ENCODE assay signal across 15 mouse cellular contexts in the genomic region with DNA sequence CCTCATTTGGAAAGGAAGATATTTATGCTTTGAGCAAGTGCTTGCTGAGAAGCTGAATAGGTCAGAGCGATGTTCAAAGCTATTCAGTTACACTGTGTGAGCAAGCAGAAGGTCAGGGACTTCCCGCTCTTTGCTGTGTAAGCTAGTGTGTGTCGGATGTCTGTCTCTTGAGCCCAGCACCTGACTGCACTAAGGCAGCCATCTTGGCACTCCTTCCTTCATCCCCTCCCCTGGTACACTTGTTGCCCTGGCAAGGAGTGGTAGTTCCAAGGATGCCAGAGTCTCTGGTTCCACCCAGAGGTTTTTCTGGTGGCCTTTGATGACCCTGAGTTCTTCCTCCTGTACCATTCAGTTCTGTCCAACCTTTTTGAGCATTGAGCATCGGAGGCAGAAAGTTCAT. TPM values are rescaled to one million over a fixed set of nuclear protein-coding genes. Genes with fewer than 3 reads are reported as not detected.
DNase-seq lines count a peak whose midpoint lies in the region.
"Had no signal": no experiment of that assay in that cellular context is flagged by ENCODE, and none has a peak within 500 bp of the region (broad histone marks: within the 10 kb centered on the region; RNA-seq: fewer than 3 reads in every experiment).

No protein-coding gene starts in this region.

- intact Hi-C loops in gastrocnemius, postnatal 36 days (cut with DNase I) = no loop called here

- peak; percentile 81 for DNase-seq in gastrocnemius, adult 18-20 months (ENCODE audit: low spot score)
- no peak for DNase-seq in gastrocnemius, postnatal 4 days (ENCODE audit: low spot score in 2 of 2)
- DNase-seq in gastrocnemius, adult 8-10 months (ENCODE audit: low spot score in 2 of 2) = peak; percentile 43 to 70
- DNase-seq in gastrocnemius, postnatal 36 days = no peak
- peak; percentile 93 for DNase-seq in skeletal muscle tissue, adult 2 months (ENCODE audit: low read depth, low spot score)
- DNase-seq in left cerebral cortex, adult 18-20 months (ENCODE audit: low spot score in 2 of 2) = no peak
- DNase-seq: adrenal gland, adult 8-10 months; adrenal gland, postnatal 14 days; adrenal gland, postnatal 36 days; B cell, adult 2 months; cerebellum, adult 11-12 months; cerebellum, adult 2 months; cerebellum, adult 9-10 months; cerebellum, postnatal 10 days; cerebellum, postnatal 25 days had no signal

RNA-seq across cellular contexts. Expression of a gene that starts 16.4 kb away (rescaled TPM):
- total RNA-seq in gastrocnemius, adult 18-20 months (2021) = 10 to 100 TPM; 35.9 to 52.2 TPM
- total RNA-seq in gastrocnemius, postnatal 4 days (2021) = 10 to 100 TPM; 41.9 to 48.3 TPM
- 10 to 100 TPM; 31.0 to 44.5 (median 39.1) TPM for total RNA-seq in gastrocnemius, adult 8-10 months (2022)
- total RNA-seq in gastrocnemius, postnatal 36 days (2021) = 10 to 100 TPM; 55.9 to 65.8 TPM
- 10 to 100 TPM; 22.4 to 25.2 TPM for total RNA-seq in left cerebral cortex, adult 18-20 months (2021)

RNA-seq across cellular contexts. Expression of a gene that starts 26.1 kb away (rescaled TPM):
- total RNA-seq in gastrocnemius, adult 18-20 months (2021) = 1 to 10 TPM; 5.7 to 8.4 TPM
- 100 to 1,000 TPM; 122 to 138 TPM for total RNA-seq in gastrocnemius, postnatal 4 days (2021)
- total RNA-seq in gastrocnemius, adult 8-10 months (2022) = 1 to 10 TPM; 5.3 to 7.8 (median 5.7) TPM
- total RNA-seq in gastrocnemius, postnatal 36 days (2021) = 10 to 100 TPM; 12.7 to 13.8 TPM
- 10 to 100 TPM; 21.4 to 22.6 TPM for total RNA-seq in left cerebral cortex, adult 18-20 months (2021)

Comparison
In these comparisons a context has a peak if more than half of its experiments do, and no peak if none do; other contexts are left out.
1. DNase-seq: peak in gastrocnemius, adult 18-20 months (single experiment), gastrocnemius, adult 8-10 months (2 of 2) and skeletal muscle tissue, adult 2 months (single experiment); none in gastrocnemius, postnatal 4 days (0 of 2), gastrocnemius, postnatal 36 days (0 of 2) and left cerebral cortex, adult 18-20 months (0 of 2).
2. RNA of a gene that starts 26.1 kb away (total RNA-seq): 122 to 138 TPM in gastrocnemius, postnatal 4 days; 21.4 to 22.6 TPM in left cerebral cortex, adult 18-20 months, 12.7 to 13.8 TPM in gastrocnemius, postnatal 36 days, 5.7 to 8.4 TPM in gastrocnemius, adult 18-20 months and 5.3 to 7.8 TPM in gastrocnemius, adult 8-10 months; every median in the first group is over 4 times any median in the second.